Mouse (Mus musculus): ENCODE data around the gene Psme4. TPM values are rescaled to one million over a fixed set of nuclear protein-coding genes. Genes with fewer than 3 reads are reported as not detected.

Gene Psme4
- polyA plus RNA-seq, 1 experiment from 2014 or later: 23.7 TPM

- H3K27ac ChIP-seq: no peak overlapping the region
- ATAC-seq: no peak
These were observed 140.8 kb downstream of the Psme4 start for GRCm38 (mm10) chr11:30912311-30912710.

GRCm38 (mm10) chr11:30920641-30921040 is 149.1 kb downstream of the Psme4 start:
- Histone ChIP-seq H3K27ac (no peak overlapping the region), H3K4me1 (no peaks in the 10 kb centered on the region), H3K4me3 (no peak overlapping the region), H3K4me2 (no peak overlapping the region), H3K36me3 (ENCODE audit: poor library complexity, severe bottlenecking) (peaks cover 14% of the 10 kb centered on the region), H3K27me3 (no peaks in the 10 kb centered on the region), H3K9me3 (replicated peaks) (no peaks in the 10 kb centered on the region), H3K9ac (no peak overlapping the region)
- 41% methylated on average over 1 of the region's 1 CpGs for WGBS
- ATAC-seq: no peak

More at GRCm38 (mm10) chr11:30912311-30912710, 140.8 kb downstream of the Psme4 start:
- H3K27me3 ChIP-seq: no peaks in the 10 kb centered on the region
- no peaks in the 10 kb centered on the region for H3K4me1 ChIP-seq
- H3K4me3 ChIP-seq: no peak overlapping the region
- no peak overlapping the region for H3K4me2 ChIP-seq
- 92% methylated on average over 3 of the region's 3 CpGs for WGBS
- H3K9ac ChIP-seq: no peak overlapping the region
- no peaks in the 10 kb centered on the region for H3K36me3 ChIP-seq (ENCODE audit: poor library complexity, severe bottlenecking)
- no peaks in the 10 kb centered on the region for H3K9me3 ChIP-seq (replicated peaks)

GRCm38 (mm10) chr11:30923283-30923682 is 151.8 kb downstream of the Psme4 start:
- WGBS: 92% methylated on average over 3 of the region's 3 CpGs

GRCm38 (mm10) chr11:30928079-30928478 is 156.6 kb downstream of the Psme4 start:
- H3K9ac ChIP-seq: no peak overlapping the region
- no peak overlapping the region for H3K27ac ChIP-seq
- H3K36me3 ChIP-seq (ENCODE audit: poor library complexity, severe bottlenecking): peaks cover 51% of the 10 kb centered on the region
- no peaks in the 10 kb centered on the region for H3K27me3 ChIP-seq
- H3K4me2 ChIP-seq: no peak overlapping the region
- no peak for ATAC-seq
- no peak overlapping the region for H3K4me3 ChIP-seq
- H3K4me1 ChIP-seq: no peaks in the 10 kb centered on the region
- H3K9me3 ChIP-seq (replicated peaks): no peaks in the 10 kb centered on the region

More at GRCm38 (mm10) chr11:30923283-30923682, 151.8 kb downstream of the Psme4 start:
- peaks cover 39% of the 10 kb centered on the region for H3K36me3 ChIP-seq (ENCODE audit: poor library complexity, severe bottlenecking)
- H3K4me3 ChIP-seq: no peak overlapping the region
- ATAC-seq: no peak
- no peak overlapping the region for H3K27ac ChIP-seq
- H3K4me1 ChIP-seq: no peaks in the 10 kb centered on the region
- H3K9me3 ChIP-seq (replicated peaks): no peaks in the 10 kb centered on the region
- H3K4me2 ChIP-seq: no peak overlapping the region
- H3K27me3 ChIP-seq: no peaks in the 10 kb centered on the region
- no peak overlapping the region for H3K9ac ChIP-seq

- no peaks in the 10 kb centered on the region for H3K4me1 ChIP-seq
- no peak for ATAC-seq
- no peak overlapping the region for H3K27ac ChIP-seq
- 100% methylated on average over 1 of the region's 1 CpGs for WGBS
- H3K36me3 ChIP-seq (ENCODE audit: poor library complexity, severe bottlenecking): peaks cover 49% of the 10 kb centered on the region
- H3K9me3 ChIP-seq (replicated peaks): no peaks in the 10 kb centered on the region
- H3K9ac ChIP-seq: no peak overlapping the region
- no peaks in the 10 kb centered on the region for H3K27me3 ChIP-seq
- no peak overlapping the region for H3K4me3 ChIP-seq
- H3K4me2 ChIP-seq: no peak overlapping the region
These were observed 157.0 kb downstream of the Psme4 start for GRCm38 (mm10) chr11:30928498-30928897.

Other genes starting within 250 kb of the Psme4 start
- gene Acyp2, start 122.1 kb upstream of the Psme4 start, polyA plus RNA-seq (2015; fragmentation: Nextera tagmentation; extraction: Ambion mirVana): 8.3 and 10.1 TPM in 2 replicates
- gene Gpr75, start 113.6 kb downstream of the Psme4 start, polyA plus RNA-seq (2015; fragmentation: Nextera tagmentation; extraction: Ambion mirVana): 1.4 and 1.8 TPM in 2 replicates
- 34.8 and 40.2 TPM in 2 replicates for gene Asb3, start 113.7 kb downstream of the Psme4 start, polyA plus RNA-seq (2015; fragmentation: Nextera tagmentation; extraction: Ambion mirVana)
- gene Erlec1, start 182.6 kb downstream of the Psme4 start, polyA plus RNA-seq (2015; fragmentation: Nextera tagmentation; extraction: Ambion mirVana): 9.6 and 10.2 TPM in 2 replicates
- 19.0 and 19.7 TPM in 2 replicates for gene Chac2, start 214.6 kb downstream of the Psme4 start, polyA plus RNA-seq (2015; fragmentation: Nextera tagmentation; extraction: Ambion mirVana)

Data from forebrain, embryonic 13.5 days (tissue).